Comparison of ENCODE assay signal across 10 mouse cellular contexts in the genomic region with DNA sequence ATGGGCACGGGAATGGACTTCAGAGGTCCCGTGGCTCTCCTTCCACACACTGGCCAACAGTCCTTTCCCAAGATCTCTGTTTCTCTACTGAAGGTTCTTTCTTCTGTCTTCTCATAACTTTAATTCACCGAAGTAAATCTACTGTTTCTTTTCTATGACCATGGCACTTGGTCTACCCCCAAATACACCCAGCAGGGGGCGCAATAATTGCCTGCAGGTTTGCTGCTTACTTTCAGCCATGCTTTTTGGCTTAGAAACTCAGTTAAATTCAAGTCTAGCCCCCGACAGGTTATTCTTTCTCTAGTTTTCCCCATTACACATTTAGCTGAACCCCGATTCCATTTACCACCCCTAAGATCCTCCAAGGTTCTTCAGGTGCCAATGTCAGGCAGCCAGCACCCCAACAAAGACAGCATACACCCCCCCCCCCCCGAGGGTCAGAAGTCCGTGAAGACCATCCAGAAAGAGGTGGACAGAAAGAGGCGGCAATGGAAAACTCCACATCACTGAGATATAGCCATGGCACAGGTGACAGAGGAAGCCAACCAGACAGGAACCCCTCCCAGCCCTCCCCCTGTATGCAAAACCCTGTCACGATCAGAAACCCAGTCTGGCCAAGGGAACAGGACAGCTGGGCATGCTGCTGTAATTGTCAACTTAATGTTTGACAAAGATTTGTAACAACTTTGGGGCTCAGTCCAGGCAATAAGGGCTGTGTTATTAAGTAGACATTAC. TPM values are rescaled to one million over a fixed set of nuclear protein-coding genes. Genes with fewer than 3 reads are reported as not detected.
DNase-seq lines count a peak whose midpoint lies in the region; ATAC-seq and TF ChIP-seq lines count a peak whose summit lies in the region.
"Had no signal": no experiment of that assay in that cellular context is flagged by ENCODE, and none has a peak within 500 bp of the region (broad histone marks: within the 10 kb centered on the region; RNA-seq: fewer than 3 reads in every experiment).

No protein-coding gene starts in this region.

- 74% methylated on average over 10 of the region's 10 CpGs for WGBS in intestine, postnatal 0 days
- 75% methylated on average over 10 of the region's 10 CpGs for WGBS in intestine, embryonic 15.5 days

- CTCF ChIA-PET in Patski (lab: Charles Lee): interaction anchor here (0.9 kb wide), 1 partner anchor 9 kb away, joined by 3 read pairs; no protein-coding TSS in a partner anchor

- H3K4me2 ChIP-seq in intestine, postnatal 0 days (replicated peaks; ENCODE audit: low read depth): no peak overlapping the region
- H3K4me2 ChIP-seq in intestine, embryonic 15.5 days (replicated peaks): no peak overlapping the region
- H3K4me2 ChIP-seq: embryonic facial prominence, embryonic 15.5 days; limb, embryonic 13.5 days had no signal

- H3K36me3 ChIP-seq in intestine, postnatal 0 days (ENCODE audit: control insufficient read depth, insufficient read depth): peaks cover 74% of the 10 kb centered on the region
- H3K36me3 ChIP-seq in intestine, embryonic 15.5 days: peaks cover 16% of the 10 kb centered on the region

- H3K27ac ChIP-seq in intestine, postnatal 0 days (ENCODE audit: low read depth, low read length): no peak overlapping the region
- no peak overlapping the region for H3K27ac ChIP-seq in intestine, embryonic 15.5 days
- H3K27ac ChIP-seq: embryonic facial prominence, embryonic 15.5 days; limb, embryonic 13.5 days had no signal

- TF ChIP-seq CTCF in intestine, postnatal 0 days (IDR thresholded peaks at IDR 0.05; ENCODE audit: low read depth): peak; percentile 72
- peak; percentile 55 for TF ChIP-seq CTCF in Patski (IDR thresholded peaks at IDR 0.05)

- no peaks in the 10 kb centered on the region for H3K9me3 ChIP-seq in intestine, postnatal 0 days (ENCODE audit: control insufficient read depth)
- no peaks in the 10 kb centered on the region for H3K9me3 ChIP-seq in intestine, embryonic 15.5 days
- H3K9me3 ChIP-seq: embryonic facial prominence, embryonic 15.5 days; limb, embryonic 13.5 days had no signal

- peak; percentile 91 to 92 for DNase-seq in B cell, adult 2 months
- DNase-seq in Patski (ENCODE audit: low read depth, low spot score): no peak
- DNase-seq in embryo, embryonic 11 days: peak; percentile 35
- peak; percentile 51 to 64 for DNase-seq in left cerebral cortex, postnatal 14 days (ENCODE audit: low spot score in 2 of 2)
- DNase-seq in retina, postnatal 1 day: peak; percentile 28

- no peak overlapping the region for H3K9ac ChIP-seq in intestine, postnatal 0 days (ENCODE audit: low read depth, low read length)
- no peak overlapping the region for H3K9ac ChIP-seq in intestine, embryonic 15.5 days
- H3K9ac ChIP-seq: embryonic facial prominence, embryonic 15.5 days; limb, embryonic 13.5 days had no signal

- no peak overlapping the region for H3K4me3 ChIP-seq in intestine, postnatal 0 days (ENCODE audit: low read depth, low read length)
- H3K4me3 ChIP-seq in intestine, embryonic 15.5 days (replicated peaks): no peak overlapping the region
- H3K4me3 ChIP-seq: embryonic facial prominence, embryonic 15.5 days; limb, embryonic 13.5 days had no signal

- ATAC-seq in intestine, postnatal 0 days: no peak
- ATAC-seq in intestine, embryonic 15.5 days: no peak
- no peak for ATAC-seq in Patski
- no peak for ATAC-seq in erythroblast, adult 5-6 weeks (replicated peaks; ENCODE audit: low FRiP score, poor library complexity, severe bottlenecking)

- in situ Hi-C loops in Patski (cut with MboI; ENCODE audit: low pct_unique_long_range_greater_than_20kb): loop anchor here (10.0 kb wide), 1 partner anchor 186 kb away; no protein-coding TSS in a partner anchor

- no peaks in the 10 kb centered on the region for H3K4me1 ChIP-seq in intestine, postnatal 0 days (replicated peaks; ENCODE audit: control insufficient read depth, insufficient read depth, low read length)
- H3K4me1 ChIP-seq in intestine, embryonic 15.5 days (replicated peaks): no peaks in the 10 kb centered on the region
- H3K4me1 ChIP-seq: embryonic facial prominence, embryonic 15.5 days; limb, embryonic 13.5 days had no signal

- intact Hi-C loops in left cerebral cortex, postnatal 14 days (cut with DNase I): loop anchor here (5.0 kb wide), 1 partner anchor 189 kb away; no protein-coding TSS in a partner anchor

- POLR2A ChIA-PET in Patski (lab: Charles Lee): no interaction called here

- no peaks in the 10 kb centered on the region for H3K27me3 ChIP-seq in intestine, postnatal 0 days (replicated peaks; ENCODE audit: control insufficient read depth, insufficient read depth, low read length)
- H3K27me3 ChIP-seq in intestine, embryonic 15.5 days (replicated peaks): no peaks in the 10 kb centered on the region
- no peaks in the 10 kb centered on the region for H3K27me3 ChIP-seq in Patski
- H3K27me3 ChIP-seq: embryonic facial prominence, embryonic 15.5 days; limb, embryonic 13.5 days had no signal

RNA-seq across cellular contexts. Expression of gene Unc50, which starts 18.6 kb away (rescaled TPM):
- 121 and 132 TPM in 2 replicates for polyA plus RNA-seq in intestine, postnatal 0 days (2015; fragmentation: Nextera tagmentation; extraction: Ambion mirVana)
- 129 and 134 TPM in 2 replicates for polyA plus RNA-seq in intestine, embryonic 15.5 days (2015; fragmentation: Nextera tagmentation; extraction: Ambion mirVana)
- polyA plus RNA-seq in Patski (2021): 74.4 TPM
- 10 to 100 TPM; 60.1 to 61.2 TPM for total RNA-seq in left cerebral cortex, postnatal 14 days (2021)
- 29.9 and 44.0 TPM in 2 replicates for total RNA-seq in erythroblast, adult 5-6 weeks (2015; ENCODE audit: low replicate concordance)
- total RNA-seq in erythroblast, adult 5-6 weeks (2017; ENCODE audit: low replicate concordance): 23.2 and 44.2 TPM in 2 replicates

RNA-seq across cellular contexts. Expression of gene Coa5, which starts 18.6 kb away (rescaled TPM):
- 33.4 and 33.9 TPM in 2 replicates for polyA plus RNA-seq in intestine, postnatal 0 days (2015; fragmentation: Nextera tagmentation; extraction: Ambion mirVana)
- 54.5 and 56.8 TPM in 2 replicates for polyA plus RNA-seq in intestine, embryonic 15.5 days (2015; fragmentation: Nextera tagmentation; extraction: Ambion mirVana)
- 83.4 TPM for polyA plus RNA-seq in Patski (2021)
- total RNA-seq in left cerebral cortex, postnatal 14 days (2021): 10 to 100 TPM; 44.9 to 45.1 TPM
- 19.8 and 25.1 TPM in 2 replicates for total RNA-seq in erythroblast, adult 5-6 weeks (2015; ENCODE audit: low replicate concordance)
- 12.4 and 14.8 TPM in 2 replicates for total RNA-seq in erythroblast, adult 5-6 weeks (2017; ENCODE audit: low replicate concordance)
